Mouse (Mus musculus) liver, embryonic 14.5 days (tissue): ENCODE measurements around the gene Nop58. TPM values are rescaled to one million over a fixed set of nuclear protein-coding genes. Genes with fewer than 3 reads are reported as not detected.

ENCODE experiments used
- ATAC-seq: fragments of 200-750 bp; cut with Nextera tagmentation; 2 replicates; pipeline ENCODE4 v1.8.0; 2017; ENCODE audit warnings: moderate number of reproducible peaks, mild to moderate bottlenecking, moderate library complexity; ENCODE audit not compliant: insufficient read depth
- DNase-seq, 3 experiments: peaks; one replicate each; pipeline ENCODE4 v3.0.0-alpha.2; 2012 to 2013; ENCODE audit warnings: low read depth in 3 of 3, low spot score in 3 of 3
- H3K27ac ChIP-seq: fragments of 300-500 bp; sonication (generic); 2 replicates; pipeline ENCODE4 v1.5.1; 2014; ENCODE audit warnings: moderate library complexity, mild to moderate bottlenecking, control low read depth, inconsistent platforms
- H3K27me3 ChIP-seq: fragments of 300-500 bp; sonication (generic); 2 replicates; pipeline ENCODE4 v1.6.1; 2014; ENCODE audit warnings: mild to moderate bottlenecking, low read length, moderate library complexity; ENCODE audit not compliant: control insufficient read depth, insufficient read depth
- H3K36me3 ChIP-seq: fragments of 300-500 bp; sonication (generic); replicated peaks from 2 replicates; pipeline ENCODE4 v1.6.1; 2014; ENCODE audit warnings: low read depth; ENCODE audit not compliant: control insufficient read depth, insufficient read depth
- H3K4me1 ChIP-seq, 2 experiments: fragments of 200-500 bp in 1 of 2; fragments of 300-500 bp in 1 of 2; sonication (generic) in 1 of 2; replicated peaks; 2 replicates each; pipeline ENCODE4 v1.6.1; 2012 to 2014; ENCODE audit warnings: antibody characterized with exemption in 1 of 2, inconsistent platforms in 1 of 2, low read length in 1 of 2; ENCODE audit not compliant: control insufficient read depth in 2 of 2, insufficient read depth in 2 of 2
- H3K4me2 ChIP-seq: fragments of 300-500 bp; sonication (generic); 2 replicates; pipeline ENCODE4 v1.6.1; 2014; ENCODE audit warnings: low read depth, mild to moderate bottlenecking, control low read depth, moderate library complexity
- H3K4me3 ChIP-seq, 2 experiments: fragments of 200-500 bp in 1 of 2; fragments of 300-500 bp in 1 of 2; sonication (generic) in 1 of 2; 2 replicates each; pipeline ENCODE4 v1.5.1; 2012 to 2014; ENCODE audit warnings: low read depth in 2 of 2, low read length in 2 of 2, mild to moderate bottlenecking in 2 of 2, control low read depth in 1 of 2, inconsistent platforms in 1 of 2, moderate library complexity in 1 of 2; ENCODE audit not compliant: insufficient read depth in 1 of 2
- H3K9ac ChIP-seq: fragments of 300-500 bp; sonication (generic); replicated peaks from 2 replicates; pipeline ENCODE4 v1.6.1; 2014; ENCODE audit warnings: mild to moderate bottlenecking, control low read depth, moderate library complexity
- H3K9me3 ChIP-seq: fragments of 300-500 bp; sonication (generic); 2 replicates; pipeline ENCODE4 v1.6.1; 2016; ENCODE audit warnings: low read length, mixed read lengths; ENCODE audit not compliant: control insufficient read depth
- CTCF ChIP-seq: IDR thresholded peaks from 2 replicates; pipeline ENCODE4 v1.5.1; 2016; ENCODE audit warnings: antibody characterized with exemption, low read depth, control low read depth
- EP300 ChIP-seq: IDR thresholded peaks from 2 replicates; pipeline ENCODE4 v1.6.1; 2016; ENCODE audit warnings: antibody characterized with exemption, low read depth
- WGBS: fragments of 180-500 bp; shearing (Covaris S2); extraction: QIAGEN DNeasy Blood & Tissue Kit; methylation state at CpG from one replicate; pipeline ENCODE4 v1.1.7; 2014; ENCODE audit not compliant: insufficient replicate concordance; 5-methylcytosine and 5-hydroxymethylcytosine counted together
- polyA plus RNA-seq, 2 experiments: library from polyadenylated mRNA; depleted of rRNA in 1 of 2; stranded (reverse) in 1 of 2; unstranded in 1 of 2; fragments of >200 nt; fragmentation: Nextera tagmentation in 1 of 2; extraction: Ambion mirVana in 1 of 2; gene quantifications; 2 replicates each; pipeline versions ENCODE4 v1.2.1 to v1.2.3; 2012 to 2014

Nop58 gene
- polyA plus RNA-seq, 2 experiments = 76.0 to 124 TPM

- DNase-seq (no peak), ATAC-seq (no peak)
- Histone ChIP-seq H3K4me3 (no peak overlapping the region), H3K27ac (no peak overlapping the region), H3K4me2 (no peak overlapping the region), H3K27me3 (no peaks in the 10 kb centered on the region), H3K9ac (no peak overlapping the region), H3K9me3 (no peaks in the 10 kb centered on the region), H3K36me3 (peaks cover 22% of the 10 kb centered on the region), H3K4me1 (peaks cover 0 to 3% of the 10 kb centered on the region in 2 experiments; a peak in 1 of 4 replicates)
- TF ChIP-seq EP300 = no peak
- no peak for TF ChIP-seq CTCF
- WGBS = 55% methylated on average over 3 of the region's 3 CpGs
Observed at GRCm38 (mm10) chr1:59651201-59651819, 33.5 kb upstream of the Nop58 start.

GRCm38 (mm10) chr1:59653243-59653911 is 31.4 kb upstream of the Nop58 start:
- Histone ChIP-seq H3K27me3 (no peaks in the 10 kb centered on the region), H3K4me3 (no peak overlapping the region), H3K9ac (no peak overlapping the region), H3K9me3 (no peaks in the 10 kb centered on the region), H3K4me1 (peaks cover 0 to 3% of the 10 kb centered on the region in 2 experiments; a peak in 1 of 4 replicates), H3K36me3 (peaks cover 18% of the 10 kb centered on the region), H3K4me2 (no peak overlapping the region), H3K27ac (no peak overlapping the region)
- 83% methylated on average over 3 of the region's 3 CpGs for WGBS
- ATAC-seq (no peak), DNase-seq (no peak)
- no peak for TF ChIP-seq CTCF
- no peak for TF ChIP-seq EP300

- Histone ChIP-seq H3K4me1 (peaks cover 0 to 4% of the 10 kb centered on the region in 2 experiments; a peak in 3 of 4 replicates), H3K4me3 (no peak overlapping the region), H3K9ac (no peak overlapping the region), H3K27ac (no peak overlapping the region), H3K9me3 (no peaks in the 10 kb centered on the region), H3K4me2 (no peak overlapping the region), H3K27me3 (no peaks in the 10 kb centered on the region), H3K36me3 (peaks cover 8% of the 10 kb centered on the region)
- no peak for DNase-seq
- TF ChIP-seq CTCF (no peak), EP300 (no peak)
- 81% methylated on average over 7 of the region's 7 CpGs for WGBS
- ATAC-seq = no peak
Observed at GRCm38 (mm10) chr1:59656244-59657171, 28.3 kb upstream of the Nop58 start.

GRCm38 (mm10) chr1:59663456-59664135 is 21.2 kb upstream of the Nop58 start:
- no peak overlapping the region for H3K9ac ChIP-seq
- TF ChIP-seq EP300 (no peak), CTCF (no peak)
- H3K4me1 ChIP-seq = peaks cover 0 to 5% of the 10 kb centered on the region in 2 experiments; a peak in 3 of 4 replicates
- no peaks in the 10 kb centered on the region for H3K27me3 ChIP-seq
- no peak overlapping the region for H3K27ac ChIP-seq
- 56% methylated on average over 3 of the region's 3 CpGs for WGBS
- no peak for ATAC-seq
- no peak for DNase-seq
- H3K36me3 ChIP-seq = no peaks in the 10 kb centered on the region
- H3K9me3 ChIP-seq = no peaks in the 10 kb centered on the region
- no peak overlapping the region for H3K4me3 ChIP-seq
- H3K4me2 ChIP-seq = no peak overlapping the region
